Mouse (Mus musculus) layer of hippocampus, adult 2 months (tissue): ENCODE results near the gene Safb. TPM values are rescaled to one million over a fixed set of nuclear protein-coding genes. Genes with fewer than 3 reads are reported as not detected.
"Not testable (repeated sequence)": the region's sequence is repeated elsewhere in the genome, so short reads cannot be mapped to it uniquely, and the experiment has no call there.

Experiments used
- DNase-seq, 2 experiments: peaks; one replicate each; pipeline ENCODE4 v3.0.0; 2022; ENCODE audit warnings: low spot score in 2 of 2
- H3K27ac ChIP-seq: fragments of 200-600 bp; 2 replicates; pipeline ENCODE4 v1.8.1; 2022
- H3K4me3 ChIP-seq: fragments of 200-600 bp; 2 replicates; pipeline ENCODE4 v1.8.1; 2022; ENCODE audit warnings: mild to moderate bottlenecking
- CTCF ChIP-seq: fragments of 200-600 bp; conservative IDR thresholded peaks from 2 replicates; pipeline ENCODE4 v1.8.1; 2022; ENCODE audit warnings: antibody characterized with exemption, mild to moderate bottlenecking, moderate library complexity
- total RNA-seq, 2 experiments: library from RNA; stranded (reverse); gene quantifications; 2 replicates each; pipeline ENCODE4 v1.2.3; 2021

Gene Safb
- total RNA-seq, 2 experiments from 2014 or later: 162 to 193 TPM

GRCm38 (mm10) chr17:56615136-56615784 is 30.6 kb downstream of the Safb start:
- no peak overlapping the region for H3K4me3 ChIP-seq
- no peak for DNase-seq
- no peak for TF ChIP-seq CTCF
- H3K27ac ChIP-seq: no peak overlapping the region

GRCm38 (mm10) chr17:56615792-56616191 is 31.2 kb downstream of the Safb start:
- Histone ChIP-seq H3K27ac (no peak overlapping the region), H3K4me3 (no peak overlapping the region)
- no peak for DNase-seq
- TF ChIP-seq CTCF: no peak

- Histone ChIP-seq H3K4me3 (no peak overlapping the region), H3K27ac (no peak overlapping the region)
- no peak for DNase-seq
- no peak for TF ChIP-seq CTCF
Measured at GRCm38 (mm10) chr17:56616725-56617124, 32.1 kb downstream of the Safb start.

GRCm38 (mm10) chr17:56617628-56618027 is 33.0 kb downstream of the Safb start:
- DNase-seq: no peak
- TF ChIP-seq CTCF: no peak
- no peak overlapping the region for H3K4me3 ChIP-seq

GRCm38 (mm10) chr17:56625495-56625894 is 40.9 kb downstream of the Safb start:
- H3K4me3 ChIP-seq: no peak overlapping the region; the same call in 1 of the 2 replicates

More at GRCm38 (mm10) chr17:56617628-56618027, 33.0 kb downstream of the Safb start:
- H3K27ac ChIP-seq: no peak overlapping the region

GRCm38 (mm10) chr17:56626260-56626659 is 41.6 kb downstream of the Safb start:
- TF ChIP-seq CTCF: no peak
- Histone ChIP-seq H3K27ac (peak overlapping the region; percentile 84), H3K4me3 (peak overlapping the region; percentile 63)
- DNase-seq: no peak

More at GRCm38 (mm10) chr17:56625495-56625894, 40.9 kb downstream of the Safb start:
- TF ChIP-seq CTCF: no peak
- no peak overlapping the region for H3K27ac ChIP-seq
- no peak for DNase-seq

- no peak for TF ChIP-seq CTCF
- H3K27ac ChIP-seq: peak within 1 kb of the TSS; percentile 84
- H3K4me3 ChIP-seq: peak within 1 kb of the TSS; percentile 63
- peak; percentile 95 to 96 for DNase-seq
Measured at GRCm38 (mm10) chr17:56626754-56627470, 42.3 kb downstream of the Safb start, which contains the start of gene Lonp1. Gene Lonp1 (minus strand): TSS chr17:56626887.

GRCm38 (mm10) chr17:56627530-56628277 is 43.1 kb downstream of the Safb start, which contains the start of gene Catsperd:
Gene Catsperd (plus strand): TSS chr17:56628143.
- DNase-seq: no peak

GRCm38 (mm10) chr17:56629800-56630781 is 45.5 kb downstream of the Safb start:
- H3K4me3 ChIP-seq, H3K27ac ChIP-seq, DNase-seq: not testable (repeated sequence)

More at GRCm38 (mm10) chr17:56627530-56628277, 43.1 kb downstream of the Safb start, which contains the start of gene Catsperd:
- H3K27ac ChIP-seq: no peak within 1 kb of the TSS
- peak within 1 kb of the TSS; percentile 63 for H3K4me3 ChIP-seq
- no peak for TF ChIP-seq CTCF

- Histone ChIP-seq H3K27ac (no peak overlapping the region), H3K4me3 (no peak overlapping the region)
- DNase-seq: no peak
- no peak for TF ChIP-seq CTCF
Measured at GRCm38 (mm10) chr17:56631807-56632206, 47.2 kb downstream of the Safb start.

GRCm38 (mm10) chr17:56634023-56634422 is 49.4 kb downstream of the Safb start:
- no peak overlapping the region for H3K27ac ChIP-seq
- H3K4me3 ChIP-seq: no peak overlapping the region
- no peak for DNase-seq

DNA sequence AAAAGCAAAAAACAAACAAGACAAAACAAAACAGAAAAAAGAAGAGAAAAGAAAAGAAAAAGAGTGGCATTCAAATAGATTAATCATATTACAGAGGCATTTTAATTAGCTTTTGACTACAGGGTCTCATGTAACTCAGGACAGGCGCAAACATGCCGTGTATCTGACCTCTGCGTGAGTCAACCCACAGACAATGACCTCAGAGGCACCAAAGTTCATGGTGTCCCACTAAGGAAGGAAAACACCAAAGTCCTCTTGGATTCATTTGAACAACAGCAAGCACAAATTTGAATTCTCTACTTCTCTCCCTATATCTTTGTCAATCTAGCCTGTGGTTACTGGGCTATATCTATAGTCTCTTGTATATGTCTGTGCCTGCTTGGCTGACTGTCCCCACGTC is 58.6 kb downstream of the Safb start:
- TF ChIP-seq CTCF: no peak
- no peak for DNase-seq
- Histone ChIP-seq H3K4me3 (no peak overlapping the region), H3K27ac (no peak overlapping the region)

More at GRCm38 (mm10) chr17:56634023-56634422, 49.4 kb downstream of the Safb start:
- TF ChIP-seq CTCF: no peak
